Mouse (Mus musculus): Measurements from ENCODE around the gene Tmem229b. TPM values are rescaled to one million over a fixed set of nuclear protein-coding genes. Genes with fewer than 3 reads are reported as not detected.
A peak's percentile ranks its signal among the peaks of the same experiment; 100 is the strongest.
"Not testable (repeated sequence)": the region's sequence is repeated elsewhere in the genome, so short reads cannot be mapped to it uniquely, and the experiment has no call there.

The Tmem229b gene
- polyA plus RNA-seq, 1 experiment from 2014 or later, result 11.6 TPM

- Histone ChIP-seq H3K9me3 (ENCODE audit: control insufficient read depth, low read length) (no peaks in the 10 kb centered on the region), H3K4me1 (ENCODE audit: control insufficient read depth, insufficient read depth, low read length) (no peaks in the 10 kb centered on the region), H3K27ac (ENCODE audit: low read depth, low read length) (no peak overlapping the region), H3K36me3 (ENCODE audit: control insufficient read depth, insufficient read depth, low read length) (peaks cover 4% of the 10 kb centered on the region; the same call in 1 of the 2 replicates), H3K27me3 (ENCODE audit: control insufficient read depth, insufficient read depth, low read length) (no peaks in the 10 kb centered on the region), H3K4me2 (ENCODE audit: low read depth) (no peak overlapping the region), H3K9ac (ENCODE audit: low read length) (no peak overlapping the region), H3K4me3 (ENCODE audit: low read depth, low read length) (no peak overlapping the region)
- no peak for DNase-seq (ENCODE audit: low spot score)
- ATAC-seq (ENCODE audit: insufficient read depth, low FRiP score, low TSS enrichment), result no peak
Observed at GRCm38 (mm10) chr12:79041436-79041835, 34.0 kb upstream of the Tmem229b start.

- ATAC-seq (ENCODE audit: insufficient read depth, low FRiP score, low TSS enrichment), result no peak
- 93% methylated on average over 11 of the region's 11 CpGs for WGBS
- Histone ChIP-seq H3K27me3 (ENCODE audit: control insufficient read depth, insufficient read depth, low read length) (no peaks in the 10 kb centered on the region), H3K4me3 (ENCODE audit: low read depth, low read length) (no peak overlapping the region), H3K9me3 (ENCODE audit: control insufficient read depth, low read length) (no peaks in the 10 kb centered on the region), H3K4me2 (ENCODE audit: low read depth) (no peak overlapping the region), H3K27ac (ENCODE audit: low read depth, low read length) (no peak overlapping the region), H3K4me1 (ENCODE audit: control insufficient read depth, insufficient read depth, low read length) (no peaks in the 10 kb centered on the region), H3K36me3 (ENCODE audit: control insufficient read depth, insufficient read depth, low read length) (peaks cover 2% of the 10 kb centered on the region; the same call in 1 of the 2 replicates), H3K9ac (ENCODE audit: low read length) (no peak overlapping the region)
- DNase-seq (ENCODE audit: low spot score), result no peak
Observed at GRCm38 (mm10) chr12:79040201-79040827, 32.9 kb upstream of the Tmem229b start.

GRCm38 (mm10) chr12:79039708-79040107 lies 32.3 kb upstream of the Tmem229b start:
- 76% methylated on average over 8 of the region's 8 CpGs for WGBS
- Histone ChIP-seq H3K4me3 (ENCODE audit: low read depth, low read length) (no peak overlapping the region), H3K36me3 (ENCODE audit: control insufficient read depth, insufficient read depth, low read length) (0 out of 2 replicates have a peak, but pooled peaks cover 2% of the 10 kb centered on the region), H3K4me2 (ENCODE audit: low read depth) (no peak overlapping the region), H3K27me3 (ENCODE audit: control insufficient read depth, insufficient read depth, low read length) (no peaks in the 10 kb centered on the region), H3K4me1 (ENCODE audit: control insufficient read depth, insufficient read depth, low read length) (no peaks in the 10 kb centered on the region), H3K27ac (ENCODE audit: low read depth, low read length) (no peak overlapping the region), H3K9ac (ENCODE audit: low read length) (no peak overlapping the region), H3K9me3 (ENCODE audit: control insufficient read depth, low read length) (no peaks in the 10 kb centered on the region)
- no peak for DNase-seq (ENCODE audit: low spot score)
- no peak for ATAC-seq (ENCODE audit: insufficient read depth, low FRiP score, low TSS enrichment)

GRCm38 (mm10) chr12:79035349-79035748 lies 27.9 kb upstream of the Tmem229b start:
- no peak for DNase-seq (ENCODE audit: low spot score)
- Histone ChIP-seq H3K27me3 (ENCODE audit: control insufficient read depth, insufficient read depth, low read length) (no peaks in the 10 kb centered on the region), H3K36me3 (ENCODE audit: control insufficient read depth, insufficient read depth, low read length) (no peaks in the 10 kb centered on the region), H3K27ac (ENCODE audit: low read depth, low read length) (no peak overlapping the region), H3K4me3 (ENCODE audit: low read depth, low read length) (no peak overlapping the region), H3K4me1 (ENCODE audit: control insufficient read depth, insufficient read depth, low read length) (no peaks in the 10 kb centered on the region), H3K9ac (ENCODE audit: low read length) (no peak overlapping the region), H3K4me2 (ENCODE audit: low read depth) (no peak overlapping the region), H3K9me3 (ENCODE audit: control insufficient read depth, low read length) (no peaks in the 10 kb centered on the region)
- WGBS, result 31% methylated on average over 3 of the region's 3 CpGs
- no peak for ATAC-seq (ENCODE audit: insufficient read depth, low FRiP score, low TSS enrichment)

- Histone ChIP-seq H3K9ac (ENCODE audit: low read length) (no peak overlapping the region), H3K27me3 (ENCODE audit: control insufficient read depth, insufficient read depth, low read length) (no peaks in the 10 kb centered on the region), H3K4me1 (ENCODE audit: control insufficient read depth, insufficient read depth, low read length) (0 out of 2 replicates have a peak, but pooled peaks cover 5% of the 10 kb centered on the region), H3K4me2 (ENCODE audit: low read depth) (no peak overlapping the region), H3K36me3 (ENCODE audit: control insufficient read depth, insufficient read depth, low read length) (no peaks in the 10 kb centered on the region), H3K27ac (ENCODE audit: low read depth, low read length) (no peak overlapping the region), H3K4me3 (ENCODE audit: low read depth, low read length) (no peak overlapping the region), H3K9me3 (ENCODE audit: control insufficient read depth, low read length) (no peaks in the 10 kb centered on the region)
- DNase-seq (ENCODE audit: low spot score) (no peak), ATAC-seq (ENCODE audit: insufficient read depth, low FRiP score, low TSS enrichment) (no peak)
- WGBS, result 98% methylated on average over 2 of the region's 2 CpGs
Observed at GRCm38 (mm10) chr12:79034331-79034730, 26.9 kb upstream of the Tmem229b start.

GRCm38 (mm10) chr12:79028911-79029861 lies 21.8 kb upstream of the Tmem229b start, which contains the start of gene Plekhh1:
Gene Plekhh1, plus strand, starts transcription at chr12:79029163.
- Histone ChIP-seq H3K27me3 (ENCODE audit: control insufficient read depth, insufficient read depth, low read length) (no peaks in the 10 kb centered on the region), H3K36me3 (ENCODE audit: control insufficient read depth, insufficient read depth, low read length) (no peaks in the 10 kb centered on the region), H3K4me2 (ENCODE audit: low read depth) (peak within 1 kb of the TSS; percentile 82), H3K9ac (ENCODE audit: low read length) (peak within 1 kb of the TSS; percentile 86), H3K4me3 (ENCODE audit: low read depth, low read length) (peak within 1 kb of the TSS; percentile 78), H3K4me1 (ENCODE audit: control insufficient read depth, insufficient read depth, low read length) (0 out of 2 replicates have a peak, but pooled peaks cover 5% of the 10 kb centered on the region), H3K9me3 (ENCODE audit: control insufficient read depth, low read length) (no peaks in the 10 kb centered on the region), H3K27ac (ENCODE audit: low read depth, low read length) (peak within 1 kb of the TSS; percentile 39; the same call in 1 of the 2 replicates)
- peak; percentile 95 for ATAC-seq (ENCODE audit: insufficient read depth, low FRiP score, low TSS enrichment)
- peak; percentile 84 for DNase-seq (ENCODE audit: low spot score)
- WGBS, result 1% methylated on average over 70 of the region's 80 CpGs

- not testable (repeated sequence) for H3K4me1 ChIP-seq (ENCODE audit: control insufficient read depth, insufficient read depth, low read length); DNase-seq (ENCODE audit: low spot score); H3K36me3 ChIP-seq (ENCODE audit: control insufficient read depth, insufficient read depth, low read length); H3K9me3 ChIP-seq (ENCODE audit: control insufficient read depth, low read length); H3K9ac ChIP-seq (ENCODE audit: low read length); H3K4me2 ChIP-seq (ENCODE audit: low read depth); ATAC-seq (ENCODE audit: insufficient read depth, low FRiP score, low TSS enrichment); H3K4me3 ChIP-seq (ENCODE audit: low read depth, low read length); H3K27me3 ChIP-seq (ENCODE audit: control insufficient read depth, insufficient read depth, low read length); H3K27ac ChIP-seq (ENCODE audit: low read depth, low read length)
- 93% methylated on average over 8 of the region's 8 CpGs for WGBS
Observed at GRCm38 (mm10) chr12:79027526-79027925, 20.1 kb upstream of the Tmem229b start.

- no peaks in the 10 kb centered on the region for H3K27me3 ChIP-seq (ENCODE audit: control insufficient read depth, insufficient read depth, low read length)
- no peaks in the 10 kb centered on the region for H3K36me3 ChIP-seq (ENCODE audit: control insufficient read depth, insufficient read depth, low read length)
- no peaks in the 10 kb centered on the region for H3K9me3 ChIP-seq (ENCODE audit: control insufficient read depth, low read length)
- no peak overlapping the region for H3K9ac ChIP-seq (ENCODE audit: low read length)
- DNase-seq (ENCODE audit: low spot score), result peak; percentile 56
- no peak overlapping the region for H3K27ac ChIP-seq (ENCODE audit: low read depth, low read length)
- H3K4me2 ChIP-seq (ENCODE audit: low read depth), result no peak overlapping the region
- no peaks in the 10 kb centered on the region for H3K4me1 ChIP-seq (ENCODE audit: control insufficient read depth, insufficient read depth, low read length)
- ATAC-seq (ENCODE audit: insufficient read depth, low FRiP score, low TSS enrichment), result no peak
- H3K4me3 ChIP-seq (ENCODE audit: low read depth, low read length), result no peak overlapping the region
- 12% methylated on average over 3 of the region's 3 CpGs for WGBS
Observed at GRCm38 (mm10) chr12:79022882-79023281, 15.5 kb upstream of the Tmem229b start.
